Mouse (Mus musculus): Measurements from ENCODE around the gene Cep290.

- TF ChIP-seq CTCF (IDR thresholded peaks at IDR 0.05; ENCODE audit: low read depth) (no peak), EP300 (IDR thresholded peaks at IDR 0.05; ENCODE audit: low read depth) (no peak)
Observed at GRCm38 (mm10) chr10:100479538-100479937, 7.8 kb upstream of the Cep290 start.
